In the genomic region with DNA sequence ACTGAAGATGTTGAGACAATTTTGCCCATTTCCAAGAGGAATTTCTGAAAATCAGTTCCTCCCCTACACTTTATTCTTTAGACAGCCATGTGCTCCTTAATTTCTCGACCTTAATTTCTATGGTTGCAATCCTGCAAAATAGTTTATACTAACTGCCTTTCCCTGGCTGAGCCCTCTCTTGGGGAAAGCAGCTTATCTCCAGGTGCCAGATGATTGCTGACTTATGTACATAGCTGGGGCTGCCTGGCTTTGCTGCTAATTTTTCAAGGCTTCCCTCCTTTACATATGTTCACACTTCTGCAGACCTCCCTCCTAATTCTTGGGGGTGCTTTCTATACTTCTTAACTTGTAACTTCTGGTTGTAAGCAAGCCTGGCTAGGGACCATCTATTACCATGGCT, we compare ENCODE assay signal across 25 mouse cellular contexts. TPM values are rescaled to one million over a fixed set of nuclear protein-coding genes. Genes with fewer than 3 reads are reported as not detected.
"Had no signal": no experiment of that assay in that cellular context is flagged by ENCODE, and none has a peak within 500 bp of the region (broad histone marks: within the 10 kb centered on the region; RNA-seq: fewer than 3 reads in every experiment).

No protein-coding gene starts in this region.

- H3K4me3 ChIP-seq: kidney, embryonic 15.5 days; limb, embryonic 12.5 days; limb, embryonic 15.5 days; neural tube, embryonic 12.5 days; neural tube, embryonic 15.5 days had no signal

- H3K9ac ChIP-seq: kidney, embryonic 15.5 days; limb, embryonic 12.5 days; limb, embryonic 15.5 days; liver, embryonic 14.5 days; liver, postnatal 0 days; lung, embryonic 14.5 days; neural tube, embryonic 12.5 days; neural tube, embryonic 15.5 days had no signal

- H3K27me3 ChIP-seq: kidney, embryonic 15.5 days; limb, embryonic 12.5 days; limb, embryonic 15.5 days; neural tube, embryonic 12.5 days; neural tube, embryonic 15.5 days had no signal

- H3K4me2 ChIP-seq: kidney, embryonic 15.5 days; limb, embryonic 12.5 days; limb, embryonic 15.5 days; liver, embryonic 11.5 days; lung, embryonic 14.5 days; midbrain, embryonic 11.5 days; neural tube, embryonic 12.5 days; neural tube, embryonic 15.5 days had no signal

- H3K9me3 ChIP-seq: kidney, embryonic 15.5 days; limb, embryonic 12.5 days; limb, embryonic 15.5 days; neural tube, embryonic 12.5 days; neural tube, embryonic 15.5 days had no signal

- ATAC-seq: liver, postnatal 0 days; lung, postnatal 0 days had no signal

- H3K4me1 ChIP-seq: kidney, embryonic 15.5 days; limb, embryonic 12.5 days; limb, embryonic 15.5 days; neural tube, embryonic 12.5 days; neural tube, embryonic 15.5 days had no signal

- H3K36me3 ChIP-seq: kidney, embryonic 15.5 days; limb, embryonic 12.5 days; limb, embryonic 15.5 days; neural tube, embryonic 12.5 days; neural tube, embryonic 15.5 days had no signal

- DNase-seq: kidney, adult 8-10 months; kidney, postnatal 10 days; kidney, postnatal 36 days; layer of hippocampus, postnatal 36 days; left cerebral cortex, postnatal 4 days; liver, postnatal 0 days; lung, embryonic 14.5 days; midbrain, embryonic 14.5 days; right cerebral cortex, adult 18-20 months; right cerebral cortex, postnatal 14 days; thymus, adult 2 months; thymus, postnatal 14 days; thymus, postnatal 4 days had no signal

- H3K27ac ChIP-seq: kidney, embryonic 15.5 days; limb, embryonic 12.5 days; limb, embryonic 15.5 days; liver, embryonic 14.5 days; neural tube, embryonic 12.5 days; neural tube, embryonic 15.5 days had no signal

RNA-seq across cellular contexts. Expression of gene Gm45753, which starts 12.7 kb away (rescaled TPM):
- polyA plus RNA-seq: intestine, embryonic 14.5 days; limb, embryonic 12.5 days; lung, embryonic 14.5 days; midbrain, embryonic 14.5 days; midbrain, postnatal 0 days; neural tube, embryonic 12.5 days; neural tube, embryonic 15.5 days; spleen, adult 2 months; thymus, adult 2 months had no signal

RNA-seq across cellular contexts. Expression of gene Klkb1, which starts 26.3 kb away (rescaled TPM):
- polyA plus RNA-seq: intestine, embryonic 14.5 days; limb, embryonic 12.5 days; limb, embryonic 15.5 days; lung, embryonic 14.5 days; midbrain, embryonic 11.5 days; midbrain, embryonic 14.5 days; neural tube, embryonic 12.5 days; thymus, adult 2 months had no signal

RNA-seq across cellular contexts. Expression of gene F11, which starts 59.1 kb away (rescaled TPM):
- polyA plus RNA-seq: intestine, embryonic 14.5 days; limb, embryonic 12.5 days; lung, embryonic 14.5 days; lung, postnatal 0 days; midbrain, embryonic 11.5 days; midbrain, postnatal 0 days; neural tube, embryonic 12.5 days; neural tube, embryonic 15.5 days; spleen, adult 2 months; thymus, adult 2 months had no signal
